Mouse (Mus musculus) midbrain, embryonic 12.5 days (tissue): ENCODE measurements around the gene Ank2. TPM values are rescaled to one million over a fixed set of nuclear protein-coding genes. Genes with fewer than 3 reads are reported as not detected.

ENCODE experiments used
- ATAC-seq: fragments of 200-750 bp; cut with Nextera tagmentation; 2 replicates; pipeline ENCODE4 v1.8.0; 2017; ENCODE audit warnings: low read depth, moderate TSS enrichment, moderate library complexity; ENCODE audit not compliant: low FRiP score
- H3K27ac ChIP-seq: fragments of 300-500 bp; sonication (generic); replicated peaks from 2 replicates; pipeline ENCODE4 v1.5.1; 2016; ENCODE audit warnings: mild to moderate bottlenecking
- H3K27me3 ChIP-seq: fragments of 300-500 bp; sonication (generic); 2 replicates; pipeline ENCODE4 v1.6.1; 2016; ENCODE audit warnings: mild to moderate bottlenecking
- H3K36me3 ChIP-seq: fragments of 300-500 bp; sonication (generic); 2 replicates; pipeline ENCODE4 v1.6.1; 2016
- H3K4me1 ChIP-seq: fragments of 300-500 bp; sonication (generic); 2 replicates; pipeline ENCODE4 v1.6.1; 2016
- H3K4me2 ChIP-seq: fragments of 300-500 bp; sonication (generic); replicated peaks from 2 replicates; pipeline ENCODE4 v1.6.1; 2016; ENCODE audit warnings: mild to moderate bottlenecking, moderate library complexity
- H3K4me3 ChIP-seq: fragments of 300-500 bp; sonication (generic); 2 replicates; pipeline ENCODE4 v1.5.1; 2016; ENCODE audit warnings: mild to moderate bottlenecking
- H3K9ac ChIP-seq: fragments of 300-500 bp; sonication (generic); replicated peaks from 2 replicates; pipeline ENCODE4 v1.6.1; 2016; ENCODE audit warnings: mild to moderate bottlenecking, moderate library complexity
- H3K9me3 ChIP-seq: fragments of 300-500 bp; sonication (generic); 2 replicates; pipeline ENCODE4 v1.6.1; 2016; ENCODE audit warnings: mild to moderate bottlenecking
- WGBS: fragments of 180-500 bp; shearing (Covaris S2); methylation state at CpG from one replicate; pipeline ENCODE4 v1.1.7; 2016; 5-methylcytosine and 5-hydroxymethylcytosine counted together
- polyA plus RNA-seq: library from polyadenylated mRNA; unstranded; fragments of >200 nt; fragmentation: Nextera tagmentation; extraction: Ambion mirVana; gene quantifications from 2 replicates; pipeline ENCODE4 v1.2.1, GENCODE M21; 2016

Gene Ank2
- polyA plus RNA-seq, 1 experiment from 2014 or later, result 141 TPM

- Histone ChIP-seq H3K9ac (no peak overlapping the region), H3K4me1 (peaks cover 35% of the 10 kb centered on the region), H3K27me3 (no peaks in the 10 kb centered on the region), H3K27ac (no peak overlapping the region), H3K9me3 (no peaks in the 10 kb centered on the region), H3K4me2 (no peak overlapping the region), H3K4me3 (no peak overlapping the region), H3K36me3 (no peaks in the 10 kb centered on the region)
- WGBS, result 66% methylated on average over 5 of the region's 5 CpGs
- ATAC-seq, result no peak
These were observed 233.4 kb downstream of the Ank2 start for GRCm38 (mm10) chr3:127265732-127266131.

GRCm38 (mm10) chr3:127265182-127265581, 234.0 kb downstream of the Ank2 start:
- H3K4me3 ChIP-seq, result no peak overlapping the region
- no peaks in the 10 kb centered on the region for H3K9me3 ChIP-seq
- WGBS, result 87% methylated on average over 3 of the region's 3 CpGs
- peaks cover 39% of the 10 kb centered on the region for H3K4me1 ChIP-seq
- H3K27me3 ChIP-seq, result no peaks in the 10 kb centered on the region
- H3K4me2 ChIP-seq, result no peak overlapping the region
- H3K27ac ChIP-seq, result no peak overlapping the region
- ATAC-seq, result no peak
- no peak overlapping the region for H3K9ac ChIP-seq
- no peaks in the 10 kb centered on the region for H3K36me3 ChIP-seq

- 70% methylated on average over 7 of the region's 7 CpGs for WGBS
These were observed 238.4 kb downstream of the Ank2 start for GRCm38 (mm10) chr3:127260786-127261166.

GRCm38 (mm10) chr3:127260007-127260785, 239.0 kb downstream of the Ank2 start:
- no peaks in the 10 kb centered on the region for H3K9me3 ChIP-seq
- peak overlapping the region; percentile 67 for H3K27ac ChIP-seq
- no peak overlapping the region for H3K9ac ChIP-seq
- peaks cover 33% of the 10 kb centered on the region for H3K4me1 ChIP-seq
- no peaks in the 10 kb centered on the region for H3K36me3 ChIP-seq
- H3K4me2 ChIP-seq, result peak overlapping the region; percentile 0; the same call in 1 of the 2 replicates
- no peak for ATAC-seq
- 58% methylated on average over 15 of the region's 15 CpGs for WGBS
- no peaks in the 10 kb centered on the region for H3K27me3 ChIP-seq
- H3K4me3 ChIP-seq, result no peak overlapping the region

More at GRCm38 (mm10) chr3:127260786-127261166, 238.4 kb downstream of the Ank2 start:
- H3K27ac ChIP-seq, result peak overlapping the region; percentile 67
- H3K9me3 ChIP-seq, result no peaks in the 10 kb centered on the region
- H3K4me1 ChIP-seq, result peaks cover 36% of the 10 kb centered on the region
- no peaks in the 10 kb centered on the region for H3K36me3 ChIP-seq
- ATAC-seq, result no peak
- no peak overlapping the region for H3K9ac ChIP-seq
- H3K4me2 ChIP-seq, result 0 out of 2 replicates have a peak overlapping the region, but pooled peaks have one; percentile 0
- no peaks in the 10 kb centered on the region for H3K27me3 ChIP-seq
- no peak overlapping the region for H3K4me3 ChIP-seq

GRCm38 (mm10) chr3:127258466-127259075, 240.6 kb downstream of the Ank2 start:
- no peak overlapping the region for H3K27ac ChIP-seq
- peaks cover 33% of the 10 kb centered on the region for H3K4me1 ChIP-seq
- H3K9me3 ChIP-seq, result no peaks in the 10 kb centered on the region
- no peak overlapping the region for H3K4me3 ChIP-seq
- no peaks in the 10 kb centered on the region for H3K27me3 ChIP-seq
- no peak for ATAC-seq
- no peak overlapping the region for H3K9ac ChIP-seq
- peak overlapping the region; percentile 57 for H3K4me2 ChIP-seq
- H3K36me3 ChIP-seq, result no peaks in the 10 kb centered on the region
- 27% methylated on average over 15 of the region's 15 CpGs for WGBS

GRCm38 (mm10) chr3:127257969-127258368, 241.2 kb downstream of the Ank2 start:
- H3K4me2 ChIP-seq, result peak overlapping the region; percentile 57
- 0% methylated on average over 18 of the region's 18 CpGs for WGBS
- H3K4me1 ChIP-seq, result peaks cover 33% of the 10 kb centered on the region
- H3K36me3 ChIP-seq, result no peaks in the 10 kb centered on the region
- ATAC-seq, result peak; percentile 69
- peak overlapping the region; percentile 42 for H3K4me3 ChIP-seq
- peak overlapping the region; percentile 90 for H3K27ac ChIP-seq
- H3K9ac ChIP-seq, result peak overlapping the region; percentile 47; the same call in 1 of the 2 replicates
- H3K9me3 ChIP-seq, result no peaks in the 10 kb centered on the region
- no peaks in the 10 kb centered on the region for H3K27me3 ChIP-seq

GRCm38 (mm10) chr3:127257279-127257925, 241.7 kb downstream of the Ank2 start:
- H3K9me3 ChIP-seq, result no peaks in the 10 kb centered on the region
- peak; percentile 96 for ATAC-seq
- peak overlapping the region; percentile 47; the same call in 1 of the 2 replicates for H3K9ac ChIP-seq
- peak overlapping the region; percentile 57 for H3K4me2 ChIP-seq
- H3K27me3 ChIP-seq, result no peaks in the 10 kb centered on the region
- WGBS, result under 1% methylated on average over 13 of the region's 13 CpGs
- no peaks in the 10 kb centered on the region for H3K36me3 ChIP-seq
- H3K27ac ChIP-seq, result peak overlapping the region; percentile 90
- peaks cover 33% of the 10 kb centered on the region for H3K4me1 ChIP-seq
- peak overlapping the region; percentile 42 for H3K4me3 ChIP-seq

- no peak for ATAC-seq
- Histone ChIP-seq H3K9me3 (no peaks in the 10 kb centered on the region), H3K9ac (no peak overlapping the region), H3K36me3 (no peaks in the 10 kb centered on the region), H3K4me2 (no peak overlapping the region), H3K4me1 (peaks cover 33% of the 10 kb centered on the region), H3K4me3 (no peak overlapping the region), H3K27me3 (no peaks in the 10 kb centered on the region), H3K27ac (peak overlapping the region; percentile 90)
- 61% methylated on average over 2 of the region's 2 CpGs for WGBS
These were observed 242.5 kb downstream of the Ank2 start for GRCm38 (mm10) chr3:127256681-127257080.

- WGBS, result 70% methylated on average over 5 of the region's 5 CpGs
- H3K36me3 ChIP-seq, result no peaks in the 10 kb centered on the region
- no peak overlapping the region for H3K9ac ChIP-seq
- no peak for ATAC-seq
- no peak overlapping the region for H3K4me2 ChIP-seq
- H3K4me3 ChIP-seq, result no peak overlapping the region
- no peaks in the 10 kb centered on the region for H3K27me3 ChIP-seq
- H3K27ac ChIP-seq, result no peak overlapping the region
- H3K4me1 ChIP-seq, result peaks cover 6% of the 10 kb centered on the region; the same call in 1 of the 2 replicates
- no peaks in the 10 kb centered on the region for H3K9me3 ChIP-seq
These were observed 248.2 kb downstream of the Ank2 start for GRCm38 (mm10) chr3:127250930-127251329.

GRCm38 (mm10) chr3:127248611-127249010, 250.5 kb downstream of the Ank2 start:
- Histone ChIP-seq H3K4me3 (no peak overlapping the region), H3K27ac (no peak overlapping the region), H3K9ac (no peak overlapping the region), H3K27me3 (no peaks in the 10 kb centered on the region), H3K4me2 (no peak overlapping the region), H3K9me3 (no peaks in the 10 kb centered on the region), H3K4me1 (peaks cover 11% of the 10 kb centered on the region), H3K36me3 (no peaks in the 10 kb centered on the region)
- no peak for ATAC-seq

GRCm38 (mm10) chr3:127246989-127247708, 252.0 kb downstream of the Ank2 start:
- no peak for ATAC-seq
- 79% methylated on average over 11 of the region's 11 CpGs for WGBS

More at GRCm38 (mm10) chr3:127246989-127247708, 252.0 kb downstream of the Ank2 start:
- H3K9ac ChIP-seq, result no peak overlapping the region
- H3K27me3 ChIP-seq, result no peaks in the 10 kb centered on the region
- H3K9me3 ChIP-seq, result no peaks in the 10 kb centered on the region
- no peak overlapping the region for H3K4me3 ChIP-seq
- no peak overlapping the region for H3K27ac ChIP-seq
- H3K36me3 ChIP-seq, result no peaks in the 10 kb centered on the region
- peaks cover 19% of the 10 kb centered on the region for H3K4me1 ChIP-seq
- no peak overlapping the region for H3K4me2 ChIP-seq
